Mouse (Mus musculus) limb, embryonic 12.5 days (tissue): ENCODE data around the gene St3gal4. TPM values are rescaled to one million over a fixed set of nuclear protein-coding genes. Genes with fewer than 3 reads are reported as not detected.

ENCODE experiments used
- ATAC-seq: fragments of 200-750 bp; cut with Nextera tagmentation; 2 replicates; pipeline ENCODE4 v1.8.0; 2017; ENCODE audit warnings: low read depth, moderate TSS enrichment; ENCODE audit not compliant: insufficient number of reproducible peaks, insufficient read depth, low FRiP score, low TSS enrichment
- H3K27ac ChIP-seq: fragments of 300-500 bp; sonication (generic); 2 replicates; pipeline ENCODE4 v1.5.1; 2016; ENCODE audit warnings: mild to moderate bottlenecking, moderate library complexity
- H3K27me3 ChIP-seq: fragments of 300-500 bp; sonication (generic); 2 replicates; pipeline ENCODE4 v1.6.1; 2016; ENCODE audit warnings: mild to moderate bottlenecking, moderate library complexity
- H3K36me3 ChIP-seq: fragments of 300-500 bp; sonication (generic); 2 replicates; pipeline ENCODE4 v1.6.1; 2016; ENCODE audit warnings: mild to moderate bottlenecking, moderate library complexity
- H3K4me1 ChIP-seq: fragments of 300-500 bp; sonication (generic); replicated peaks from 2 replicates; pipeline ENCODE4 v1.6.1; 2016
- H3K4me2 ChIP-seq: fragments of 300-500 bp; sonication (generic); 2 replicates; pipeline ENCODE4 v1.6.1; 2016; ENCODE audit warnings: mild to moderate bottlenecking, moderate library complexity
- H3K4me3 ChIP-seq: fragments of 300-500 bp; sonication (generic); replicated peaks from 2 replicates; pipeline ENCODE4 v1.5.1; 2016; ENCODE audit warnings: mild to moderate bottlenecking
- H3K9ac ChIP-seq: fragments of 300-500 bp; sonication (generic); replicated peaks from 2 replicates; pipeline ENCODE4 v1.6.1; 2016; ENCODE audit warnings: mild to moderate bottlenecking, moderate library complexity
- H3K9me3 ChIP-seq: fragments of 300-500 bp; sonication (generic); 2 replicates; pipeline ENCODE4 v1.6.1; 2016; ENCODE audit warnings: mild to moderate bottlenecking, moderate library complexity
- whole genome bisulfite sequencing: fragments of 180-500 bp; shearing (Covaris S2); methylation state at CpG from one replicate; pipeline ENCODE4 v1.1.7; 2016; 5-methylcytosine and 5-hydroxymethylcytosine counted together
- polyA plus RNA-seq: library from polyadenylated mRNA; unstranded; fragments of >200 nt; fragmentation: Nextera tagmentation; extraction: Ambion mirVana; gene quantifications from 2 replicates; pipeline ENCODE4 v1.2.1, GENCODE M21; 2016

The St3gal4 gene
- polyA plus RNA-seq, 1 experiment from 2014 or later: 29.7 TPM

GRCm38 (mm10) chr9:35055528-35056330 is 63.3 kb downstream of the St3gal4 start:
- Histone ChIP-seq H3K4me3 (no peak overlapping the region), H3K27me3 (no peaks in the 10 kb centered on the region), H3K27ac (no peak overlapping the region), H3K4me1 (no peaks in the 10 kb centered on the region), H3K4me2 (no peak overlapping the region), H3K9ac (no peak overlapping the region), H3K9me3 (no peaks in the 10 kb centered on the region), H3K36me3 (peaks cover 33% of the 10 kb centered on the region)
- WGBS: 88% methylated on average over 11 of the region's 11 CpGs
- no peak for ATAC-seq

GRCm38 (mm10) chr9:35053669-35054068 is 65.4 kb downstream of the St3gal4 start:
- Histone ChIP-seq H3K27me3 (no peaks in the 10 kb centered on the region), H3K27ac (no peak overlapping the region), H3K4me3 (no peak overlapping the region), H3K36me3 (peaks cover 35% of the 10 kb centered on the region), H3K9me3 (no peaks in the 10 kb centered on the region), H3K9ac (no peak overlapping the region), H3K4me1 (no peaks in the 10 kb centered on the region), H3K4me2 (no peak overlapping the region)
- no peak for ATAC-seq
- 85% methylated on average over 3 of the region's 3 CpGs for WGBS

DNA sequence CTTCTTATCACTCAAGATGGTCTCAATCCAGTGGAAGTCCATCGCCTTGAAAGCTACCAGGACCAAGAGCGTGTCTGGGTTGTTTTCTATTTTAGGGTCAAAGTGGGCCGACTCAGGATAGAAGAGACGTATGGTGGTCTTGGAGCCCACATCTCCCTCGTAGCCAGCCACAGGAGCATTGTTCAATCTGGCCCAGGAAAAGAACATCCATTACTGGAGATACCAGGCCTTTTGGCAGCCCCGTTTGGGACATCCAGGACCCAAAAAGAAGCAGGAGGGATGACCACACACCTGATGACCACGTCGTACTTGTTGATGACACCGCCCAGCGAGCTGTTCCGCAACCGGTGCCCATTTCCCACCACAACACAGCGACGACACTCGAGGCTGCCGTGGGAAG is 66.0 kb downstream of the St3gal4 start:
- Histone ChIP-seq H3K4me2 (no peak overlapping the region), H3K27me3 (no peaks in the 10 kb centered on the region), H3K9ac (no peak overlapping the region), H3K9me3 (no peaks in the 10 kb centered on the region), H3K36me3 (peaks cover 38% of the 10 kb centered on the region), H3K4me3 (no peak overlapping the region), H3K4me1 (no peaks in the 10 kb centered on the region), H3K27ac (no peak overlapping the region)
- no peak for ATAC-seq
- WGBS: 94% methylated on average over 16 of the region's 16 CpGs

GRCm38 (mm10) chr9:35052671-35053070 is 66.4 kb downstream of the St3gal4 start:
- Histone ChIP-seq H3K9ac (no peak overlapping the region), H3K9me3 (no peaks in the 10 kb centered on the region), H3K4me2 (no peak overlapping the region), H3K4me3 (no peak overlapping the region), H3K36me3 (peaks cover 42% of the 10 kb centered on the region), H3K4me1 (no peaks in the 10 kb centered on the region), H3K27me3 (no peaks in the 10 kb centered on the region), H3K27ac (no peak overlapping the region)
- no peak for ATAC-seq
- 90% methylated on average over 4 of the region's 4 CpGs for WGBS

DNA sequence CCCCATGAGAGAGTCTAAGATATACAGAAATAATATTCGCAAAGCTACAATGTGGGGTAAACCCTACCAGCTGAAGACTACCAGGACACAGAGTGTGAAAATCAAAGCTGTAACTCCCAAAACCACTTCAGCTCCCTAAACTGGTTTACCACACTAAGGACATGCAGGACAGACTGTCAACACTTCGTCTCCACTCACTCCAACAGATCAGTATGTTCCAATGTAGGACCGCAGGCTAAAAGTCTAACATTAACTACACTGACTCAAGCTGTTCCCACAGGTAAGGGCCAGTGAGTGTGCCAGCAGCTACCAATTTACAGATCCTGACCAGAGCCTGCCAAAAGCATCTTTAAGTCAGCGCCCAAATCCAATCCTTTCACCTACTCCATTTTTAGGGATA is 67.4 kb downstream of the St3gal4 start:
- no peak for ATAC-seq
- Histone ChIP-seq H3K4me1 (peaks cover under 1% of the 10 kb centered on the region; the same call in 1 of the 2 replicates), H3K4me3 (no peak overlapping the region), H3K9me3 (no peaks in the 10 kb centered on the region), H3K4me2 (no peak overlapping the region), H3K36me3 (peaks cover 52% of the 10 kb centered on the region), H3K27ac (no peak overlapping the region), H3K27me3 (no peaks in the 10 kb centered on the region), H3K9ac (no peak overlapping the region)
- 89% methylated on average over 4 of the region's 4 CpGs for WGBS

DNA sequence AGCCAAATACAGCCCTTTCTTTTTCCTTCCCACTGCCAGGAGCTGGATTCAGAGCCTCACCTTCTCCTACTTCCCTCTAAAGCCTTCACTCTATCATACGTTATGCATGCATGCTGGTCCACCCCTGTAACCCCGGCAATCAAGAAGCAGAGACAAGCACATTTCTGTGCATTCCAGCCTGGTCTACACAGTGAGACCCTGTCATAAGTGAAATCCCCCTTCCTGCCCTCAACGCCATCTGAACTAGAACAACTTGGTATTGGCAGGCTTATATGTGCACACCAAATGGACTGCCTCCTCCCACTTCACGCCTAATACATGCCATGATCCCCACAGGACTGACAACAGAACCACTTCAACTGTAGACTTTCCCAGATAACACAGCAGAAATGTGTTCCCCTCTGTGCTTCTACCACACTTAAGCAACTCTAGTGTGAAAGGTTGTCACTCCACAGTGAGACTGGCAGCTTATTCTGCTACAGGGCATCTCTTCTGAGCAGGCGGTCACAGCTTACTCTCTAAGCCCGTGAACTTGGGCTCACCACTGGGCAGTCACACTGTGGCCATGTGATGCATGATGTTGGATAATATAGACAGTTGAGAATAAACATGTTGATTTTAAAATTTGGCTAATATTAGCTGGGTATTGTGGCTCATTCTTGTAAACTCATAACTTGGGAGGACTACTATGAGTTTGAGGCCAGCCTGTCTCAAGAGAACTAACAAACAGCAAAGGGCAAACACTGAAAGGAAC is 68.2 kb downstream of the St3gal4 start:
- no peaks in the 10 kb centered on the region for H3K9me3 ChIP-seq
- peaks cover 8% of the 10 kb centered on the region for H3K4me1 ChIP-seq
- no peak for ATAC-seq
- no peak overlapping the region for H3K4me2 ChIP-seq
- H3K4me3 ChIP-seq: no peak overlapping the region
- no peak overlapping the region for H3K27ac ChIP-seq
- H3K27me3 ChIP-seq: no peaks in the 10 kb centered on the region
- H3K36me3 ChIP-seq: peaks cover 57% of the 10 kb centered on the region
- no peak overlapping the region for H3K9ac ChIP-seq
- 90% methylated on average over 6 of the region's 6 CpGs for WGBS

DNA sequence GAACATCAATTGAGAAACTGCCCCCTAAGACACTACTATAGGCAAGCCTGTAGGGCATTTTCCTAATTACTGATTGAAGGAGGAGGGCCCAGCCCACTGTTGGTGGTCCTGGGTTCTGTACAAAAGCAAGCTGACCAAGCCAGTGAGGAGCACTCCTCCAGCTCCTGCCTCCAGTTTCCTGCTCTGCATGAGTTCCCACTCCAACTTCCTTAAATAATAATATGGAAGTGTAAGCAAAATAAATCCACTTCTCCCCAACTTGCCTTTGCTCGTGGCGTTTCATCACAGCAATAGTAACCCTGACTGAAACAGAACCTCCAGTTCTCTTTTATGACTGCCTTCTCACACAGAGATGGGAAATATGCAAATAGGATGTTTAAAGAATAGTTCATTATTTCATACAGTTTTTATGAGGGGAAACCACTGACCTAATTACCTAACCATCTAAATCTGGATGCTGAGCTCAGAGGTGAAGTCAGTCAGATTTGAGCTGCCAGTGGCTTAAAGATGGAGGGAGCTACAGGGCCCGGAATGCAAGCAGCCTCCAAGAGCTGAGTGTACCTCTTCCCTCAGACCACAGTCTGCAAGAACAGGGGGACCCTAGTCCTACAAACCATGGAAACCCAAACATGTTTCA is 69.1 kb downstream of the St3gal4 start:
- WGBS: 76% methylated on average over 3 of the region's 3 CpGs
- Histone ChIP-seq H3K9ac (no peak overlapping the region), H3K36me3 (peaks cover 57% of the 10 kb centered on the region), H3K4me1 (peaks cover 16% of the 10 kb centered on the region), H3K4me2 (no peak overlapping the region), H3K27ac (no peak overlapping the region), H3K4me3 (no peak overlapping the region), H3K27me3 (no peaks in the 10 kb centered on the region), H3K9me3 (no peaks in the 10 kb centered on the region)
- ATAC-seq: no peak

DNA sequence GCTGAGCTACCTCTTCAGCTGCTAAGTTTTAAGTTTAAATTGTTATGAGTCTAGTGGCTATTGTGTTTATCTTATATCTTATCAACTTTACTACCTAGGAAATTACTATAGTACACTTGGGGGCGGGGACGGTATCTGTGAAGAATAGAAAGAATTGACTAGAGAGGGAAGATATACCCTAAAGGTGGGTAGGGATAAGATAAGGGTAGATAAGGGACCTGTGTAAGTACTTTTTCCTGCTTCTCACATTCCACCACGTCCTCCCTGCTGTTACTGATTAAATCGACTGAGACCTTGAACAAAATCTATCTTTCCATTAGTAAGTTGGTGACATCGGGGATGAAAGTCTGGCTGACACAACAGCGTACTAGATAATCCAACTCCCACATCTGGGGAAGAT is 70.6 kb downstream of the St3gal4 start:
- peaks cover 50% of the 10 kb centered on the region for H3K36me3 ChIP-seq
- no peaks in the 10 kb centered on the region for H3K9me3 ChIP-seq
- no peak overlapping the region for H3K27ac ChIP-seq
- H3K4me3 ChIP-seq: no peak overlapping the region
- peaks cover 32% of the 10 kb centered on the region for H3K4me1 ChIP-seq
- no peak overlapping the region for H3K4me2 ChIP-seq
- H3K27me3 ChIP-seq: no peaks in the 10 kb centered on the region
- no peak overlapping the region for H3K9ac ChIP-seq
- ATAC-seq: no peak
- WGBS: 83% methylated on average over 6 of the region's 6 CpGs

DNA sequence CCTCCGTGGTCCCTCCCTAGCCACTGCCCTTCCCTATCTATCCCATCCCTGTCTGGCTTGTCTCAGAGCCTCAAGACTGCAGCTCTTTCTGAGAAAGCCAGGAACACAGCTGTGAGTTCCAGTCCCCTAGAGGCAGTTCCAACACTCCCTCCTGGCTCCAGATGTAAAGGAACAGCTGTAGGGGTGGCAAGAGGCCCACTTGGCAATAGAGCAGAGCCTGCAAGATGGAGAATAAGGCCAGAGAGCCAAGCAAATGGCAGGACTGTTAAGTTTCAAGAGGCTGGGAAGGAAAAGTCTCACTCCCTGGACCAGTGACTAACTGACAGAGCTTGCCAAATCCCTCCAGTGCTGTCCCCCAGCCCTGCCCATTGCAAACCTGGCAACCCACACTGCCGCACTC is 73.3 kb downstream of the St3gal4 start:
- H3K4me3 ChIP-seq: no peak overlapping the region
- no peaks in the 10 kb centered on the region for H3K27me3 ChIP-seq
- H3K36me3 ChIP-seq: peaks cover 24% of the 10 kb centered on the region
- H3K27ac ChIP-seq: 0 out of 2 replicates have a peak overlapping the region, but pooled peaks have one; percentile 30
- peaks cover 33% of the 10 kb centered on the region for H3K4me1 ChIP-seq
- WGBS: 76% methylated on average over 2 of the region's 2 CpGs
- no peak for ATAC-seq
- no peaks in the 10 kb centered on the region for H3K9me3 ChIP-seq
- H3K4me2 ChIP-seq: no peak overlapping the region
- H3K9ac ChIP-seq: peak overlapping the region; percentile 13; the same call in 1 of the 2 replicates

DNA sequence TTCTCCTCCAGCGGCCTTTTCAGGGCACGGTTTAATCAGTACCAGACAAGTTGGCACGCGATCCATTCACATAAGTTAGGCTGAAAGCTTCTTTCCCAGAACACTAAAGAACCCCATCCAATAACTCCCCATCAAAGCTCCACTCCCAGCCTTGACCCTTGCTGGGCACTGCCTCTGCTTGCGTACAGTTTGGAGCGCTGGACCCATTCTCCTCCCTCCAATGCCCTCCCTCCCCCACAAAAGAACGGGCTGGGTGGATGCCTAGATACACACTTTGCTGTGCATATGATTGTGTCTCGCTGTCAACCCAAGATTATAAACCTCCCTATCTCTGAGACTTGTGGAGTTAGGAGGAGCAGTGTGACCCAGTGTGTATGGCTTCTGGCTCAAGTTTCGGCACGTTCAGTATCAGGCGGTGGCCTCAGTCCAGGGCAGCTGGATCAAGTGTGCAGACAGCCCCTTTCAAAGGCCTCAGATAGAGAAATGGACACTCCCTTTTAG is 74.0 kb downstream of the St3gal4 start:
- no peaks in the 10 kb centered on the region for H3K27me3 ChIP-seq
- H3K4me1 ChIP-seq: peaks cover 33% of the 10 kb centered on the region
- H3K4me3 ChIP-seq: no peak overlapping the region
- H3K36me3 ChIP-seq: peaks cover 22% of the 10 kb centered on the region
- H3K9ac ChIP-seq: no peak overlapping the region
- H3K27ac ChIP-seq: peak overlapping the region; percentile 70; the same call in 1 of the 2 replicates
- H3K4me2 ChIP-seq: no peak overlapping the region; the same call in 1 of the 2 replicates
- H3K9me3 ChIP-seq: no peaks in the 10 kb centered on the region
- no peak for ATAC-seq
- 49% methylated on average over 11 of the region's 11 CpGs for WGBS

- Histone ChIP-seq H3K9ac (no peak overlapping the region), H3K4me3 (no peak overlapping the region), H3K36me3 (peaks cover 22% of the 10 kb centered on the region), H3K27me3 (no peaks in the 10 kb centered on the region), H3K4me1 (peaks cover 33% of the 10 kb centered on the region), H3K27ac (peak overlapping the region; percentile 70; the same call in 1 of the 2 replicates), H3K4me2 (peak overlapping the region; percentile 30), H3K9me3 (no peaks in the 10 kb centered on the region)
- ATAC-seq: 0 out of 2 replicates have a peak, but pooled peaks have one; percentile 23
- WGBS: 2% methylated on average over 15 of the region's 15 CpGs
These were observed 74.6 kb downstream of the St3gal4 start for GRCm38 (mm10) chr9:35044458-35044857.
